Mouse (Mus musculus) brain, embryonic 14.5 days (tissue): Measurements from ENCODE around the gene Hist1h3f.
"Not testable (repeated sequence)": the region's sequence is repeated elsewhere in the genome, so short reads cannot be mapped to it uniquely, and the experiment has no call there.

Source experiments
- CTCF ChIP-seq: fragments of 200-500 bp; IDR thresholded peaks from 2 replicates; pipeline ENCODE4 v1.5.1; 2012; ENCODE audit warnings: inconsistent platforms, mild to moderate bottlenecking, moderate library complexity, borderline replicate concordance; ENCODE audit not compliant: insufficient read depth, insufficient read length; ENCODE audit errors: extremely low read depth
- POLR2A ChIP-seq: fragments of 200-500 bp; IDR thresholded peaks from 2 replicates; pipeline ENCODE4 v1.6.1; 2012; ENCODE audit warnings: mild to moderate bottlenecking, inconsistent platforms, borderline replicate concordance; ENCODE audit not compliant: poor library complexity, insufficient read depth, insufficient read length, severe bottlenecking; ENCODE audit errors: extremely low read depth

- not testable (repeated sequence) for TF ChIP-seq POLR2A, CTCF
Measured at GRCm38 (mm10) chr13:23574546-23575170, 30.8 kb downstream of the Hist1h3f start.
